Comparison of ENCODE assay signal across 20 mouse cellular contexts in genomic region chr4:118137857-118138256, GRCm38 (mm10). TPM values are rescaled to one million over a fixed set of nuclear protein-coding genes. Genes with fewer than 3 reads are reported as not detected.
DNase-seq lines count a peak whose midpoint lies in the region; TF ChIP-seq lines count a peak whose summit lies in the region.
"Had no signal": no experiment of that assay in that cellular context is flagged by ENCODE, and none has a peak within 500 bp of the region (broad histone marks: within the 10 kb centered on the region; RNA-seq: fewer than 3 reads in every experiment).

No protein-coding gene starts in this region.

- no peaks in the 10 kb centered on the region for H3K27me3 ChIP-seq in cerebellum, adult 2 months (ENCODE audit: control insufficient read depth, insufficient read depth, low read length)
- H3K27me3 ChIP-seq: heart, embryonic 13.5 days; intestine, embryonic 15.5 days; midbrain, embryonic 12.5 days; neural tube, embryonic 12.5 days had no signal

- peak overlapping the region; percentile 61 for H3K27ac ChIP-seq in cerebellum, adult 2 months (ENCODE audit: insufficient read depth, low read length)
- H3K27ac ChIP-seq: heart, embryonic 13.5 days; hindbrain, embryonic 14.5 days; intestine, embryonic 15.5 days; liver, embryonic 14.5 days; midbrain, embryonic 12.5 days; neural tube, embryonic 12.5 days had no signal

- TF ChIP-seq CTCF in cerebellum, adult 2 months (IDR thresholded peaks at IDR 0.05; ENCODE audit: borderline replicate concordance, insufficient read depth, low read depth, low read length): no peak

- peaks cover 30% of the 10 kb centered on the region for H3K4me1 ChIP-seq in cerebellum, adult 2 months (ENCODE audit: control insufficient read depth, insufficient read depth, low read length)
- H3K4me1 ChIP-seq: intestine, embryonic 15.5 days had no signal

- no peak overlapping the region for H3K4me3 ChIP-seq in cerebellum, adult 2 months (replicated peaks; ENCODE audit: insufficient read depth, low read depth, low read length)
- H3K4me3 ChIP-seq: heart, embryonic 13.5 days; intestine, embryonic 15.5 days; midbrain, embryonic 12.5 days; neural tube, embryonic 12.5 days had no signal

- peak in 1 of 2 experiments; percentile 53 for DNase-seq in cerebellum, adult 2 months
- DNase-seq in cerebellum, adult 9-11 months: no peak
- DNase-seq in left cerebral cortex, adult 11 months (ENCODE audit: low spot score): peak; percentile 44
- DNase-seq in left cerebral cortex, adult 9 months (ENCODE audit: low spot score in 2 of 2): no peak
- DNase-seq in adipocyte (ENCODE audit: low spot score): peak; percentile 23
- DNase-seq in lung, postnatal 36 days: peak; percentile 55
- no peak for DNase-seq in urinary bladder, postnatal 25 days (ENCODE audit: low spot score)
- no peak for DNase-seq in adrenal gland, postnatal 4 days (ENCODE audit: low spot score in 2 of 2)
- DNase-seq: adrenal gland, postnatal 25 days; cerebellum, adult 8-10 months; embryo, embryonic 11 days; heart, postnatal 36 days; kidney, postnatal 36 days; thymus, postnatal 25 days had no signal

- TF ChIP-seq POLR2A in cerebellum, adult 2 months (IDR thresholded peaks at IDR 0.05; ENCODE audit: borderline replicate concordance, insufficient read depth, low read length): no peak

- WGBS in cerebellum, adult 2 months: 34% methylated on average over 16 of the region's 16 CpGs

RNA-seq across cellular contexts. Expression of gene St3gal3, which starts 3.1 kb away (rescaled TPM):
- 68.3 and 71.2 TPM in 2 replicates for polyA plus RNA-seq in cerebellum, adult 2 months (2012; rRNA removed)
- 10 to 100 TPM; 21.8 to 26.4 TPM for total RNA-seq in adrenal gland, postnatal 4 days (2021)

RNA-seq across cellular contexts. Expression of gene Kdm4a, which starts 42.0 kb away (rescaled TPM):
- polyA plus RNA-seq in cerebellum, adult 2 months (2012; rRNA removed): 46.3 and 50.0 TPM in 2 replicates
- total RNA-seq in adrenal gland, postnatal 4 days (2021): 10 to 100 TPM; 61.5 to 66.3 TPM

Comparison
In these comparisons a context has a peak if more than half of its experiments do, and no peak if none do; other contexts are left out.
1. DNase-seq: peak in left cerebral cortex, adult 11 months (single experiment), adipocyte (single experiment) and lung, postnatal 36 days (single experiment); none in cerebellum, adult 9-11 months (single experiment), left cerebral cortex, adult 9 months (0 of 2), urinary bladder, postnatal 25 days (single experiment) and adrenal gland, postnatal 4 days (0 of 2).